ENCODE assay signal across 8 mouse cellular contexts in genomic region chr9:56949767-56950166, GRCm38 (mm10). TPM values are rescaled to one million over a fixed set of nuclear protein-coding genes. Genes with fewer than 3 reads are reported as not detected.
A peak's percentile ranks its signal among the peaks of the same experiment; 100 is the strongest.
DNase-seq lines count a peak whose midpoint lies in the region; ATAC-seq and TF ChIP-seq lines count a peak whose summit lies in the region.

No protein-coding gene starts in this region.

- H3K9me3 ChIP-seq in heart, embryonic 10.5 days = no peaks in the 10 kb centered on the region
- H3K9me3 ChIP-seq in G1E (replicated peaks) = no peaks in the 10 kb centered on the region
- H3K9me3 ChIP-seq in liver, embryonic 12.5 days (replicated peaks) = no peaks in the 10 kb centered on the region
- H3K9me3 ChIP-seq in stomach, embryonic 16.5 days (replicated peaks; ENCODE audit: control insufficient read depth, low read length) = no peaks in the 10 kb centered on the region

- no peaks in the 10 kb centered on the region for H3K36me3 ChIP-seq in heart, embryonic 10.5 days
- H3K36me3 ChIP-seq in G1E (replicated peaks) = peaks cover 15% of the 10 kb centered on the region
- no peaks in the 10 kb centered on the region for H3K36me3 ChIP-seq in liver, embryonic 12.5 days
- no peaks in the 10 kb centered on the region for H3K36me3 ChIP-seq in stomach, embryonic 16.5 days (ENCODE audit: control insufficient read depth, insufficient read depth, low read length)

- H3K9ac ChIP-seq in liver, embryonic 12.5 days = peak overlapping the region; percentile 75
- peak overlapping the region; percentile 48; the same call in 1 of the 2 replicates for H3K9ac ChIP-seq in stomach, embryonic 16.5 days (ENCODE audit: low read length)

- 27% methylated on average over 13 of the region's 13 CpGs for WGBS in heart, embryonic 10.5 days
- WGBS in liver, embryonic 12.5 days (ENCODE audit: insufficient replicate concordance) = 14% methylated on average over 13 of the region's 13 CpGs
- WGBS in stomach, embryonic 16.5 days = 15% methylated on average over 13 of the region's 13 CpGs

- H3K4me2 ChIP-seq in liver, embryonic 12.5 days = peak overlapping the region; percentile 87
- peak overlapping the region; percentile 53 for H3K4me2 ChIP-seq in stomach, embryonic 16.5 days (ENCODE audit: low read depth, low read length)

- TF ChIP-seq CTCF in G1E (IDR thresholded peaks at IDR 0.05; ENCODE audit: low read depth, low read length) = no peak

- peaks cover 7% of the 10 kb centered on the region for H3K4me1 ChIP-seq in heart, embryonic 10.5 days
- H3K4me1 ChIP-seq in G1E (ENCODE audit: insufficient read depth, low read depth, low read length) = peaks cover 34% of the 10 kb centered on the region
- peaks cover 21% of the 10 kb centered on the region for H3K4me1 ChIP-seq in liver, embryonic 12.5 days
- peaks cover 8% of the 10 kb centered on the region; the same call in 1 of the 2 replicates for H3K4me1 ChIP-seq in stomach, embryonic 16.5 days (ENCODE audit: control insufficient read depth, insufficient read depth, low read length)

- peak overlapping the region; percentile 90 for H3K27ac ChIP-seq in heart, embryonic 10.5 days
- no peak overlapping the region; the same call in 1 of the 2 replicates for H3K27ac ChIP-seq in liver, embryonic 12.5 days
- no peak overlapping the region for H3K27ac ChIP-seq in stomach, embryonic 16.5 days (ENCODE audit: low read length)

- peak overlapping the region; percentile 72 for H3K4me3 ChIP-seq in heart, embryonic 10.5 days
- peak overlapping the region; percentile 68 for H3K4me3 ChIP-seq in G1E (ENCODE audit: low read depth, low read length)
- peak overlapping the region; percentile 69 for H3K4me3 ChIP-seq in liver, embryonic 12.5 days
- H3K4me3 ChIP-seq in stomach, embryonic 16.5 days (replicated peaks; ENCODE audit: low read length) = peak overlapping the region; percentile 34

- no peaks in the 10 kb centered on the region for H3K27me3 ChIP-seq in heart, embryonic 10.5 days (ENCODE audit: insufficient read depth, poor library complexity, severe bottlenecking)
- no peaks in the 10 kb centered on the region for H3K27me3 ChIP-seq in G1E (ENCODE audit: insufficient read depth, low read length)
- no peaks in the 10 kb centered on the region for H3K27me3 ChIP-seq in liver, embryonic 12.5 days (replicated peaks)
- no peaks in the 10 kb centered on the region for H3K27me3 ChIP-seq in stomach, embryonic 16.5 days (ENCODE audit: control insufficient read depth, insufficient read depth, low read length)

- no peak for ATAC-seq in G1E (ENCODE audit: extremely low read depth, insufficient number of reproducible peaks, low FRiP score, poor library complexity, severe bottlenecking)
- no peak for ATAC-seq in liver, embryonic 12.5 days
- no peak for ATAC-seq in stomach, embryonic 16.5 days (ENCODE audit: insufficient read depth, low FRiP score)

- no peak for DNase-seq in heart, embryonic 10.5 days (ENCODE audit: low spot score)
- no peak for DNase-seq in heart, adult 11 months
- DNase-seq in G1E (ENCODE audit: low spot score) = no peak
- peak; percentile 28 for DNase-seq in forelimb bud, embryonic 11.5 days (ENCODE audit: low read depth, low spot score)
- DNase-seq in layer of hippocampus, adult 8-10 months (ENCODE audit: low spot score in 2 of 2) = no peak
- no peak for DNase-seq in ovary, adult 18-20 months (ENCODE audit: low spot score)

RNA-seq across cellular contexts. Expression of gene Snupn, which starts 0.9 kb away (rescaled TPM):
- polyA plus RNA-seq in heart, embryonic 10.5 days (2016; fragmentation: Nextera tagmentation; extraction: Ambion mirVana) = 24.4 and 27.4 TPM in 2 replicates
- total RNA-seq in G1E (2014; fragmentation: Nextera tagmentation) (18.2 and 19.2 TPM in 2 replicates), G1E (2017) (18.7 and 21.3 TPM in 2 replicates)
- polyA plus RNA-seq in G1E (2012) = 1.7 and 2.4 TPM in 2 replicates
- 13.2 and 13.6 TPM in 2 replicates for polyA plus RNA-seq in liver, embryonic 12.5 days (2016; fragmentation: Nextera tagmentation; extraction: Ambion mirVana)
- 19.8 and 20.0 TPM in 2 replicates for polyA plus RNA-seq in stomach, embryonic 16.5 days (2015; fragmentation: Nextera tagmentation; extraction: Ambion mirVana)
- 10 to 100 TPM; 14.4 to 17.1 (median 14.9) TPM for total RNA-seq in layer of hippocampus, adult 8-10 months (2022)

RNA-seq across cellular contexts. Expression of gene Imp3, which starts 12.5 kb away (rescaled TPM):
- 54.8 and 65.1 TPM in 2 replicates for polyA plus RNA-seq in heart, embryonic 10.5 days (2016; fragmentation: Nextera tagmentation; extraction: Ambion mirVana)
- total RNA-seq in G1E (2014; fragmentation: Nextera tagmentation) = 42.1 and 49.6 TPM in 2 replicates
- 67.1 and 72.5 TPM in 2 replicates for total RNA-seq in G1E (2017)
- polyA plus RNA-seq in G1E (2012) = 61.8 and 68.6 TPM in 2 replicates
- 71.1 and 76.1 TPM in 2 replicates for polyA plus RNA-seq in liver, embryonic 12.5 days (2016; fragmentation: Nextera tagmentation; extraction: Ambion mirVana)
- 73.9 and 80.1 TPM in 2 replicates for polyA plus RNA-seq in stomach, embryonic 16.5 days (2015; fragmentation: Nextera tagmentation; extraction: Ambion mirVana)
- 10 to 100 TPM; 47.3 to 59.9 (median 56.1) TPM for total RNA-seq in layer of hippocampus, adult 8-10 months (2022)

RNA-seq across cellular contexts. Expression of gene Snx33, which starts 21.6 kb away (rescaled TPM):
- 8.0 and 8.1 TPM in 2 replicates for polyA plus RNA-seq in heart, embryonic 10.5 days (2016; fragmentation: Nextera tagmentation; extraction: Ambion mirVana)
- total RNA-seq in G1E (2014; fragmentation: Nextera tagmentation) (5.8 and 6.9 TPM in 2 replicates), G1E (2017) (6.5 and 7.4 TPM in 2 replicates)
- 0.96 and 1.2 TPM in 2 replicates for polyA plus RNA-seq in G1E (2012)
- 1.8 and 2.2 TPM in 2 replicates for polyA plus RNA-seq in liver, embryonic 12.5 days (2016; fragmentation: Nextera tagmentation; extraction: Ambion mirVana)
- 12.9 and 13.1 TPM in 2 replicates for polyA plus RNA-seq in stomach, embryonic 16.5 days (2015; fragmentation: Nextera tagmentation; extraction: Ambion mirVana)
- 10 to 100 TPM in 2 of 4 experiments, 1 to 10 TPM in 2; 9.8 to 11.6 (median 10.1) TPM for total RNA-seq in layer of hippocampus, adult 8-10 months (2022)

RNA-seq across cellular contexts. Expression of gene Ptpn9, which starts 45.0 kb away (rescaled TPM):
- polyA plus RNA-seq in heart, embryonic 10.5 days (2016; fragmentation: Nextera tagmentation; extraction: Ambion mirVana) = 15.6 and 23.4 TPM in 2 replicates
- 29.6 and 36.1 TPM in 2 replicates for total RNA-seq in G1E (2014; fragmentation: Nextera tagmentation)
- total RNA-seq in G1E (2017) = 26.2 and 29.2 TPM in 2 replicates
- polyA plus RNA-seq in G1E (2012) = 62.4 and 69.9 TPM in 2 replicates
- polyA plus RNA-seq in liver, embryonic 12.5 days (2016; fragmentation: Nextera tagmentation; extraction: Ambion mirVana) = 7.4 and 8.0 TPM in 2 replicates
- polyA plus RNA-seq in stomach, embryonic 16.5 days (2015; fragmentation: Nextera tagmentation; extraction: Ambion mirVana) = 14.2 and 15.1 TPM in 2 replicates
- total RNA-seq in layer of hippocampus, adult 8-10 months (2022) = 10 to 100 TPM; 24.8 to 31.1 (median 28.4) TPM
